Mouse (Mus musculus) myocyte (in vitro differentiated cells): ENCODE measurements at regions not wholly inside any gene's neighbourhood (a gene's known extent, or its start where the extent isn't known, plus 50 kb on each side); places are given as distances from the start of the nearest gene placed in this dataset.

Experiments used
- H3K27me3 ChIP-seq: one replicate; pipeline ENCODE4 v1.6.1; 2011; ENCODE audit not compliant: control insufficient read depth, insufficient read depth, insufficient read length
- H3K36me3 ChIP-seq: one replicate; pipeline ENCODE4 v1.6.1; 2011; ENCODE audit not compliant: control insufficient read depth, insufficient read depth
- H3K4me2 ChIP-seq: one replicate; pipeline ENCODE4 v1.6.1; 2011; ENCODE audit warnings: low read depth, control low read depth
- H3K4me3 ChIP-seq: one replicate; pipeline ENCODE4 v1.5.1; 2011; ENCODE audit warnings: mild to moderate bottlenecking, control low read depth, moderate library complexity
- H3K79me2 ChIP-seq: one replicate; pipeline ENCODE4 v1.6.1; 2011; ENCODE audit not compliant: control insufficient read depth, insufficient read depth
- H3ac ChIP-seq: one replicate; pipeline ENCODE4 v1.6.1; 2011; ENCODE audit not compliant: control insufficient read depth, insufficient read length
- CEBPB ChIP-seq: IDR thresholded peaks from 2 replicates; pipeline ENCODE4 v1.6.1; 2011; ENCODE audit warnings: mild to moderate bottlenecking, moderate library complexity; ENCODE audit not compliant: poor library complexity, insufficient read depth, severe bottlenecking
- E2F4 ChIP-seq: IDR thresholded peaks from one replicate; pipeline ENCODE4 v1.6.1; 2011; ENCODE audit warnings: mild to moderate bottlenecking, control low read depth, moderate library complexity; ENCODE audit not compliant: insufficient read depth
- MAX ChIP-seq: IDR thresholded peaks from one replicate; pipeline ENCODE4 v1.6.1; 2011; ENCODE audit warnings: low read depth, mild to moderate bottlenecking, control low read depth
- MYOD1 ChIP-seq, 3 experiments: IDR thresholded peaks; one replicate each; pipeline ENCODE4 v1.6.1; 2011; ENCODE audit warnings: control low read depth in 2 of 3, low read depth in 2 of 3, mild to moderate bottlenecking in 2 of 3, moderate library complexity in 1 of 3; ENCODE audit not compliant: insufficient read length in 2 of 3, control insufficient read depth in 1 of 3
- MYOG ChIP-seq, 3 experiments: IDR thresholded peaks; one replicate each; pipeline ENCODE4 v1.6.1; 2011; ENCODE audit warnings: control low read depth in 2 of 3, low read depth in 2 of 3, mild to moderate bottlenecking in 2 of 3; ENCODE audit not compliant: insufficient read length in 2 of 3, control insufficient read depth in 1 of 3, insufficient read depth in 1 of 3
- POLR2A ChIP-seq: IDR thresholded peaks from one replicate; pipeline ENCODE4 v1.6.1; 2011; ENCODE audit warnings: low read depth, mild to moderate bottlenecking, control low read depth, moderate library complexity; ENCODE audit not compliant: insufficient read length
- POLR2AphosphoS2 ChIP-seq: IDR thresholded peaks from one replicate; pipeline ENCODE4 v1.6.1; 2011; ENCODE audit warnings: low read depth, control low read depth; ENCODE audit not compliant: insufficient read length
- REST ChIP-seq: IDR thresholded peaks from one replicate; pipeline ENCODE4 v1.6.1; 2011; ENCODE audit warnings: mild to moderate bottlenecking, control low read depth, moderate library complexity; ENCODE audit not compliant: insufficient read depth, insufficient read length
- SRF ChIP-seq: IDR thresholded peaks from one replicate; pipeline ENCODE4 v1.6.1; 2011; ENCODE audit warnings: low read depth; ENCODE audit not compliant: control insufficient read depth, insufficient read length
- TCF12 ChIP-seq: IDR thresholded peaks from one replicate; pipeline ENCODE4 v1.6.1; 2011; ENCODE audit warnings: mild to moderate bottlenecking, control low read depth; ENCODE audit not compliant: poor library complexity, insufficient read depth, severe bottlenecking
- TCF3 ChIP-seq: IDR thresholded peaks from one replicate; pipeline ENCODE4 v1.6.1; 2011; ENCODE audit warnings: low read depth, control low read depth; ENCODE audit not compliant: insufficient read length
- USF1 ChIP-seq: IDR thresholded peaks from one replicate; pipeline ENCODE4 v1.6.1; 2011; ENCODE audit warnings: low read depth, mild to moderate bottlenecking, control low read depth, moderate library complexity

DNA sequence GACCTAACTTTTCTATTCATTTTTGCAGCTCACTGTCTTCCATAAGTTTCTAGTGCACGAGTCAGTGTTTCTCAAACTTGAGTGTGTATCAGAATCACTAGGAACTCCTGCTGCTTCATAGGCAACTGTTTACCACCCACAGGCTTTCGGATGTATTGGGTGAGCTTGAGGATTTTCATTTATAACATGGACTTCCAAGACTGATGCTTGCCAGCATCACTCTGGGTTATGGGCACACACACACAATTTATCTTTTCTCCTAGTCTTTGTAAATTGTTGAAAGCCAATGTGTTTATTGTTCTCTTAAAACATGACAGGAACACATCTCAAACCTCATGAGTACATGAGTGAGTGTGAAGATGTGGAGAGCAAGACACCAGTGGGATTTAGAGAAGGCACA lies 137.0 kb upstream of the Ghitm start:
- Histone ChIP-seq H3K4me3 (no peak overlapping the region), H3K36me3 (no peaks in the 10 kb centered on the region), H3K4me2 (no peak overlapping the region), H3ac (no peak overlapping the region), H3K27me3 (no peaks in the 10 kb centered on the region), H3K79me2 (no peaks in the 10 kb centered on the region)
- TF ChIP-seq MYOG (IDR thresholded peaks at IDR 0.05; ENCODE audit: control insufficient read depth in 1 of 3, insufficient read depth in 1 of 3, insufficient read length in 2 of 3, low read depth in 2 of 3) (no peak), TCF12 (no peak), E2F4 (no peak), TCF3 (no peak), SRF (no peak), REST (no peak), POLR2AphosphoS2 (no peak)

GRCm38 (mm10) chr14:37271015-37271933 lies 136.2 kb upstream of the Ghitm start:
- Histone ChIP-seq H3K4me3 (no peak overlapping the region), H3K27me3 (no peaks in the 10 kb centered on the region), H3ac (no peak overlapping the region), H3K4me2 (no peak overlapping the region), H3K36me3 (no peaks in the 10 kb centered on the region), H3K79me2 (no peaks in the 10 kb centered on the region)
- TF ChIP-seq TCF3 (no peak), SRF (no peak), POLR2AphosphoS2 (no peak), CEBPB (no peak), TCF12 (no peak), MAX (no peak), REST (no peak), USF1 (no peak), MYOG (IDR thresholded peaks at IDR 0.05; ENCODE audit: control insufficient read depth in 1 of 3, insufficient read depth in 1 of 3, insufficient read length in 2 of 3, low read depth in 2 of 3) (no peak), POLR2A (no peak), E2F4 (no peak)

GRCm38 (mm10) chr14:37269920-37270319 lies 134.8 kb upstream of the Ghitm start:
- no peaks in the 10 kb centered on the region for H3K27me3 ChIP-seq
- H3K4me3 ChIP-seq, result no peak overlapping the region
- H3K4me2 ChIP-seq, result no peak overlapping the region
- TF ChIP-seq USF1 (no peak), TCF12 (no peak), CEBPB (no peak), MYOD1 (IDR thresholded peaks at IDR 0.05; ENCODE audit: control insufficient read depth in 1 of 3, insufficient read length in 2 of 3, low read depth in 2 of 3) (no peak), MYOG (IDR thresholded peaks at IDR 0.05; ENCODE audit: control insufficient read depth in 1 of 3, insufficient read depth in 1 of 3, insufficient read length in 2 of 3, low read depth in 2 of 3) (no peak), POLR2A (no peak), SRF (no peak), REST (no peak), TCF3 (no peak), POLR2AphosphoS2 (no peak)
- no peaks in the 10 kb centered on the region for H3K36me3 ChIP-seq
- no peak overlapping the region for H3ac ChIP-seq
- H3K79me2 ChIP-seq, result no peaks in the 10 kb centered on the region

DNA sequence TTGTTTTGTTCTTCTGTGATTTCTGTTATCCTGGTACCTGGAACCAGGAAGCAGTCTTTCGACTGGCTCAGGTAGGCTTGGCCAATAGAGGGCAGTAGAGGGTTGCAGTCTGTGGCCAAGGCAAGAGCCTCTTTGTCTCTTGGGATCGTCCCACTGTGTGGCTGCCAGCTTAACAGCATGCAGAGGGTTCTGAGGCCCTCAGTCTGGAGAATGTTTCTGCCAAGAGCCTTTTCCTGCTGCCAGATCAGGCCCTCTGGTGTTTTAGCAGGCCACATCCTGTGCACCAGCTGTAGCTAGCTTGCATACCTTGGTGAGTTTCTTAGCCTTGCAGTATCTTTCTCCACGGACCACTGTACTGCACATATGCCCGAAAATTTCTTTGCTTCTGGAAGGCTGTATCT lies 103.6 kb upstream of the Ghitm start:
- H3K79me2 ChIP-seq, result no peaks in the 10 kb centered on the region
- no peaks in the 10 kb centered on the region for H3K27me3 ChIP-seq
- no peak overlapping the region for H3ac ChIP-seq
- TF ChIP-seq TCF3, result no peak
- TF ChIP-seq USF1, result no peak
- TF ChIP-seq SRF, result no peak
- TF ChIP-seq CEBPB, result no peak
- no peak for TF ChIP-seq E2F4
- no peak for TF ChIP-seq POLR2A
- no peak for TF ChIP-seq MYOD1 (IDR thresholded peaks at IDR 0.05; ENCODE audit: control insufficient read depth in 1 of 3, insufficient read length in 2 of 3, low read depth in 2 of 3)
- TF ChIP-seq REST, result no peak
- no peak for TF ChIP-seq MYOG (IDR thresholded peaks at IDR 0.05; ENCODE audit: control insufficient read depth in 1 of 3, insufficient read depth in 1 of 3, insufficient read length in 2 of 3, low read depth in 2 of 3)
- TF ChIP-seq TCF12, result no peak
- TF ChIP-seq POLR2AphosphoS2, result no peak
- TF ChIP-seq MAX, result no peak
- no peak overlapping the region for H3K4me3 ChIP-seq
- no peak overlapping the region for H3K4me2 ChIP-seq
- no peaks in the 10 kb centered on the region for H3K36me3 ChIP-seq
